Mouse (Mus musculus): Measurements from ENCODE around the gene Kif19a.

DNA sequence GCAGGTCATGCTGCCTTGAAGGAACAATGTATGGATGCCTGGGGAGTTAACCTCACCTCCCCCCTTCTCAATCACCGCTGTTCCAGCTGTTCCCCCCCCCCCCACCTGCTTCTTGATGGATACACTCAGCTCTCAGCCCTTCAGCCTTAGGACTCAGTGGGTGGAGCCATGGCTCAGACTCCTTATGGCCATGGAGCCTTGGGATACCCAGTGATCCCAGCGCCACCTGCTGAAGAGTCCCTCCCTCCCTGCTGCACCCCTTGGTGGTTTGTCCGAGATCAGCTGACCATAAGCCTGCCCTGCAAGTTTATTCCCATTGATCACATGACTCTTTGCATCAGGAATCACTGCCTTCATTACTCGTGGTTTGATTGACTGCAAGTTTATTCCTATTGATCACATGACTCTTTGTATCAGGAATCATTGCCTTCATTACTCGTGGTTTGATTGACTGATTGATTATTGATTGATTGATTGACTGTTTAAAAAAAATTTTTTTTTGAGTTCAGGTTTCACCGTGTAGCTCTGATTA lies 35.3 kb upstream of the Kif19a start:
- TF ChIP-seq CTCF (IDR thresholded peaks at IDR 0.05; ENCODE audit: borderline replicate concordance, insufficient read depth, low read depth, low read length) (no peak), POLR2A (IDR thresholded peaks at IDR 0.05; ENCODE audit: borderline replicate concordance, insufficient read depth, low read length) (no peak)

Data from cerebellum, adult 2 months (tissue).